Mouse (Mus musculus): Measurements from ENCODE around the gene Tmem182.
A peak's percentile ranks its signal among the peaks of the same experiment; 100 is the strongest.

The Tmem182 gene

DNA sequence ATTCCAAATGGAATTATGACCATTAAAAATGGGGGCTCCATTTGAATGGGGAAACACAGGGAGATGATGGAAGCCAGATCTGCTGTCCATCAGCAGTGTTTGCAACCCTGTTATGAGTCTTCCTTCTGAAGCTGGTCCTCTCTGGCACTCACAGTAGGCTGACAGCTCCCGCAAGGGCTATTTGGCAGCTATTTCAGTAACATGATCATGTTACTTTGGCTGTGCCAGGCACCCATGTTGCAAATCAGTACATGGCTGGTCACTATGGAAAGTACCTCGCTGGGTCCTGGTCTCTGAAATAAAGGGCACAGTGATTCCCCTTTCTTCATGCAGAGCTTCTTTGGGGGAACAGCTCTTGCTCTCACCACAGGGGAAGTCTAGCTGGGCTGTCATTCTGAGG lies 62.2 kb downstream of the Tmem182 start:
- no peak for DNase-seq

DNA sequence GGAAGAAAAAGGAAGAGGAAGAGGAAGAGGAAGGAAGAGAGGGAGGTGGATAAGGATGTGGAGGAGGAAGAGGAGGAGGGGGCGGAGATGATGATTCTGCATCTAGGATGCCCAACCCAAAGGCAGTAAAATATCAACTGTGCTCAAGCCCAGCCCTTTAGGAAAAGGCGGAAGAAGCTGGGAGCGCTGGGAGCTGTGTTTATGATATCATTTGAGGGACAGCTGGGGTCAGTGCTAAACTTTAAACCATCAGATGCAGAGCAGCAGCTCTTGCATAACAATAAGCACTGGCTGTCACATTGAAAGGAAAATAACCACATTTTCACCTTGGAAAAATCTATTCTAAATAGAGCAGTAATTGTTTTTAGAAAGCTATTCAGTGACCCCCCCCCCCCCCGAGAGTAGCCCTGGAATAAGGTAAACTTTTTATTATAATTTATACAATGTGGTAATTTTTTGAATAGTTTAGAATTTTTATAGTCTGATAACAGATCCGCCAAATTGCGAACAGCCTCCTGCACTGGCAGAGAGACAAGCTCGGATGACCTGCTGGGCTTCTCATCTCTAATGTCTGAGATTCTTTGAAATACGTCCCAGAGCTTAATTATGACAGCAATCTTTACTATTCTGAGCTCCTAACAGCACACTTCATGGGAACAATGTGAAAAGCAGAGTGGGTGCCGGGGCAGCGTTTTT lies 68.5 kb downstream of the Tmem182 start:
- no peak for DNase-seq

DNA sequence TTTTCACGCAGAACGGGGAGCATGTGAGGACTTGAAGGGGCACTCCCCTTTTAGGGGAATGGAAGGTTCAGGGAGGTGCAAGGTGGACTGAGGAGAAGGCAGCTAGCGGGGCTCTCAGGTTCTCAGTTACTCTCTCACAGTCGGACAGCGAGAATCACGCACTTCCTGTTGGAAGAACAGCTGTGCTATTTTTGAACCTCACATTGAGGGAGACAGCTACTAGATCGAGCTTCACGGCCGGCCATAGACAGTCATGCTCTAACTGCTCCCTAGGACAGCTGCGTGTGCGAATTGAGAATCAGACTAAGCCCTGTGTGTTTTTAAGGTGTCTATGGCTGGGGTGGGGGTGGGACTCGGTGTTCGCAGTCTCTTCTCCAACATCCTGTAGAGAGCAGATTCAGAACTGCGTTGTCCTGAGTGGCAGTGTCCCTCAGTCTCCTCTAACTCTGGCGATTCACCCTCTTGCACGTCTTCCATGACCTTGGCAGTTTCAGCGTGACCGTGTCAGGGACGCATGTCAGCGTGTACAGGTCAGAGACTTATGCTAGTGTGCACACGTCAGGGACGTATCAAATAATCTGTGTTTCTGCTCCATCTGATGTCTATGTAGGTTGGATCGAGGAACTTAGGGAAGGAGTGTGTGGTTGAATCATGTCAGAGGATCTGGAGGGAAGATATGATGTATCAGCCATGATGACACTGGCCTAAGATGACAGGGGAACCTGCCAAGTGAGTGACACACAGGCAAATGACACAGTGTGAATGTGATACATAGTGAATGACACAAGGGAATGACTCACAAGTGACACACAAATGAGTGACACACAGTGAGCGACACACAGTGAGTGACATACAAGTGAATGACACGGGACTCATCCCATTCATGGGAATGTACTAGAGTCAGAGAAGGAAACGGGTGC lies 69.3 kb downstream of the Tmem182 start:
- no peak for DNase-seq

DNA sequence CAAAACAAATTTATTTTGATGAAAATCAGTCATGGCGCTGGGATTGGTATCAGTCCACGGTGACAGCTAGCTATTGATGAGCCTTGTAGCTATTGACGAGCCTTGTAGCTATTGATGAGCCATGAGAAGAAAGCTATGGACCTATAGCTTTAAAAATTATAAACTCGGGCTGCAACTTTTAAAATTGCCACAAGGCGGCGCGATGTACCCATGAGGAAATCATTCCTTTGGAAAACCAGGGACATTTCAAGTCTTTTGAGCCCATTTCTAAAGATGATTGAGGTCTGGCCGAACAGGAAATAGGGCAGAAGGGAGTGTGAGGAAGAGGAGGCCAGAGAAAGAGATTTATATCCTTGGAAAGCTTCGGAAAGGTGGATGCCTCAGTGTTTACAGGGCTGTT lies 73.7 kb downstream of the Tmem182 start:
- peak; percentile 8 for DNase-seq

DNA sequence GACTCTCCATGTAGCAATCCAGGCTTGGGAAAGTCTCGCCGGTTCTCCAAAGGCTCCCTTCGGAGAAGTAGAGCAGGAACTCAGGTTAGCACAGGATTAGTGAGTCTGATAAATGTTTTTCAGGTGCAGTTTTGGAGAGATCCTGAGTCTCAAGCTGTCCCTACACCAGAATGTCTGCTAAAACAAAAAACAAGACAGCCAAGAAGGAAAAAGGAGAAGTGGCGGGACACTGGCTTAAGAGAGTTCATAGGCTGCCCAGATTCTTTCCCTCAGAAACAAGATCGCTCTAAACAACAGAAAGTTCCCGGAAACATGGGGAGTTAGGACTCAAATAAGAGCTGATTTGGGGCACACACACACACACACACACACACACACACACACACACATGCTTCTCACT lies 74.1 kb downstream of the Tmem182 start:
- DNase-seq: no peak

DNA sequence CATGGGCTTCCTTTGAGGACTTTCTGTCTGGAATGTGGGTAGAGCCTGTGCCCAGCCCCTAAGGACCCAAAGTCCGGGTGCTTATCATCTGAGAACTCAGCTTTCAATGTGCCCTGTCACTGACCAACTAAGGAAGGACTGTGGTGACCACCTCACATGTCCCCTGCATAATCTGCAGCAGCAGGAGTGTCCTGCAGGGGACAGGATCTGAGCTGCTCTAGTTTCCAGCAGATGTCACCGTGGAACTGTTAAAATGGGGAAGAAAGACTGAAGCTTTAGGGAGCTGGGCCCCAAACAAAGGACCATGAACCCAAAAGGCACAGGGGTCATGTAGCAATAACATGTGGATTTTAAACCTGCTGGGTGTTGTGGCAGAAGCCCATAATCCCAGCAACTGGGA lies 75.1 kb downstream of the Tmem182 start:
- DNase-seq: no peak

DNA sequence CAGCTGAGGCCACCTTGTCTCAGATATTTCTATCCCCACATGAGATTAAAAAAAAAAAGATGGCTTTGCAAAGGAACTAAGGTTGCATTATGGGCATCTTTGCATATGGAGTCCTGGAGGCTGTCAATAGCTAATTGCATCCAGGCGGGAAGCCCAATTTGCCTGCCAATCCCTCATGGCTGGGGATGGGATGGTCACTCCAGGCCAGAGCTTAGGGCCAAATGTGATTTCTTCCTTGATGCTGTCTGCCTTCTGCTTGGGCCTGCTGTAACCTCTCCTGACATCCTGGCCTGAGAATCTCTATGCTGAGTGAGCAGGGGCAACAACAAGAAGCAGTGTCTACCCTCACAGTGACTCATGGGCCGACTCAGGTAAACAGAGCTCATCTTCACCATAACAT lies 78.5 kb downstream of the Tmem182 start:
- DNase-seq: no peak

DNA sequence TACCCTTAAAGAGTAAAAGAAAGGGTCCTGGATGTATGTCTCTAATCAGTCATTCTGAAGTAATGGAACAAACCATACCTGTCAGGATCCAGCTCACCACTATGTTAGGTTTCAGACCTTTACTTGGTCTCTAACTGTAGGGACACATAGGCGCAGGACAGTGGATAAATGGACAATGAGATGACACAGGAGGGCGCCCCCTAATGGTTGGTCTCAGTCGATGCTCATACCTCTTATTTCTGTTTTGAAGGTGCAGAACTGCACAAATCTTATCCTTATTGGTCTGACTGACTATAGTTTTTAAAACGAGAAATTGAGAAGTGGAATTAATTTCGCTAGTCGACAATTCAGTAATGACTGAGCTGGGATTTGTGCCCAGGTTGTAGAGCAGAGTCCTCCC lies 79.5 kb downstream of the Tmem182 start:
- no peak for DNase-seq

DNA sequence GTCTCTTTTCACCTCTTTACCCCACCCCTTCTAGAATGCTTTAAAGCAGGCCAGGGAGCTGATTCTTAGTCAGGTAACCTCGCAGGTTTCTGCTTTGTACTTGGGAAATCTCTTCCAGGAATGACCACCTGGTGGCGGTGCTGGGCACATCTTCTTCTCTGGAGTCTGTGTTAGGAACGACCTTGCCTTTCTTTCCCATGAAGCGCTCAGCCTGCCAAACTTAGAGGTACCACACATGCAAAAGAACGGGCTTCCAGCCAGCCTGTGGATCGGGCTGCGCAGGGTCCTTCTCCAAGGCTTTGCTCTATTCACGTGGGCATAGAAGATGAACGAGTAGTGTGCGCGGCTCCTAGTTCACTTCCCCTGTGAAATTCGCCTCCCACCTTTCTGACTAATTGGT lies 82.3 kb downstream of the Tmem182 start:
- peak; percentile 5 for DNase-seq

DNA sequence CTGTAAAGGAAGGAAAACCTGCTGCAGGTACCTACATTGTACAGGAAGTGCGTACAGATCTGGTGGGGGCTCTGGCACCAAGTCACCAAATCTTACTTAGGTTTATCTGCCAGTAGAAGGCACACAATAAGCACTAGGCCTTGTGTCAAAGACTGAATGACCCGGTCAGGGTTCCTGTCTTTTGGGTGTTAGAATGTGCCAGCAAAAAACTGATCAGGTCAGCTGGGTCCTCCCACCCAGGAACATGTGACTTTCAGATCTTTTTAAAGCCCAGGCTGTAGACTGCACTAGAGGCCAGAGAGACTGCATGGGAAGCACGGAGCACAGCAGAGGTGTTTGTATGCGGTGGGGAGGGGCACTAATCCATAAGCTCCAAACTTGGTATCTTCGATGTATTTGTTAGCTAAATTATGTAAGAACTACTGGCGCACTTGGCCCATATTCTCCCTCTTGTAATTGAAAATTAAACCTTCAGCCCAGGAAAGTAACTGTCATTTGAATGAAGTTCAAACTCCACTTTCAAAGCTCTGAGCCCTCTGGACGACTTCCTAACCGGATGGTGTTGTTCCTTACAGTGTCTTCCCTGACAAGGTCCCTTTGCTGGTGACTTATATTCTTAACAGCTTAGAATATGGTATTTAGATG lies 83.1 kb downstream of the Tmem182 start:
- no peak for DNase-seq

DNA sequence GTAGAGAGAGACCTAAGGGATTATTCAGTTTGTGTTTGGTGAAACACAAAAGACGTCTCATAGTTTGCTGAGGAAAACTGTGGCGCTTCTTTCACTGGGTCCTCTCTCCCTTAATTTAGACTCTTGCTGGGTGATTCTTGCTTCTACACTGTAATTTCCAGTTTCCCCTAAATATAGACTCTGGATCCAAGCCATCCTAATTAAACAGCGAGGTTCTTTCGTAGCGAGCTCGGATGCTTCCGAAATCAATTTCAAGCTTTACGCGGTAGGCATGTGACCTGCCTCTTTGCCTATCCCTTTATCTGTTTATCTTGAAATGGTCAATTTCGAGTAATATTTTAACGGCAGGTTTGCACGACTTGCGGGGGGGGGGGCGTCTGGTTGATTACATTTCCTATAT lies 84.2 kb downstream of the Tmem182 start:
- no peak for DNase-seq

DNA sequence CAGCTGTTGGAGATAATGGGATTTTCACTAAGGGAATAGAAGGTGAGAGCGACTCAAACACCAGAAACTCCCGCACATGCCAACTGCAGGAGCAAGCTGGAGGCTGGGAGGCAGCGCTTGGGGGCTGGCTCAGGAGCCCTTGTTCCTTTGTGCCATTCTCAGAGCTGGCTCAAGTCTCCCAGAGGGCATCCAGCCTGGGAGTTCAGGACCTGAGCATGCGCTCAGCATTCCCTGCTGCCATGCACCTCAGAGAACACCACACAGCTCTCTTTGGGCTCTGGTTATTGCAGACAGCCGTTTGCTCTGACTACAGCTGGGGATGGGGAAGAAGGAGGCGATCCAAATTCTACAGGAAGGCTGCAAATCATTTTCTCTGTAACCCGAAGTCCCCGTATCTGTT lies 84.8 kb downstream of the Tmem182 start:
- no peak for DNase-seq

DNA sequence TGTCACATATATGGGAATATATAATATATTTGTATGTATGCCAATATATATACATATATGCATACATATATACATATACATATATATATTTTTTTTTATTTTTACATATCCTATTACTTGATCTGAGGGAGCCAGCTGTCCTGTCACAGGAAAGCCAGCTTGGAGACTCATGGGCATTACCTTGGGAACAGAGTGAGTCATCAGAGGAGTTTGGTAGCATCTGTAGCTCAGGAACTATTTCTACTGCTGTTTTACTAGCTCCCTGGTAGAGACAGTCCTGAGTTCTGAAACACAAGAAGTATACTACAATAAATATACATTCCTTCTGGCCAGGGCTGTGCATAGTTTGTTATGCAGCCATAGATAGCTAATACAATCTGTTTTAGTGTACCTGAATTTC lies 98.3 kb downstream of the Tmem182 start:
- DNase-seq: no peak
